Mouse (Mus musculus) neural tube, embryonic 10.5 days (tissue): ENCODE measurements around the gene Amz1.

Experiments used
- DNase-seq: peaks from one replicate; pipeline ENCODE4 v3.0.0-alpha.2; 2017; ENCODE audit warnings: low spot score; ENCODE audit errors: extremely low spot score

Gene Amz1

GRCm38 (mm10) chr5:140723822-140724221 lies at the start of gene Amz1:
TSS of gene Amz1 (plus strand) at chr5:140724127.
- no peak for DNase-seq

- no peak for DNase-seq
These were observed 48.8 kb upstream of the Amz1 start for GRCm38 (mm10) chr5:140675079-140675478.

- DNase-seq, result no peak
These were observed 48.3 kb upstream of the Amz1 start for GRCm38 (mm10) chr5:140675640-140676039.

GRCm38 (mm10) chr5:140677137-140677536 lies 46.8 kb upstream of the Amz1 start:
- no peak for DNase-seq

GRCm38 (mm10) chr5:140680051-140680450 lies 43.9 kb upstream of the Amz1 start:
- no peak for DNase-seq

- no peak for DNase-seq
These were observed 43.0 kb upstream of the Amz1 start for GRCm38 (mm10) chr5:140680950-140681349.

GRCm38 (mm10) chr5:140682113-140682512 lies 41.8 kb upstream of the Amz1 start:
- no peak for DNase-seq

GRCm38 (mm10) chr5:140684343-140685148 lies 39.4 kb upstream of the Amz1 start:
- DNase-seq, result peak; percentile 29

GRCm38 (mm10) chr5:140688434-140688833 lies 35.5 kb upstream of the Amz1 start:
- DNase-seq, result no peak

GRCm38 (mm10) chr5:140695987-140696386 lies 27.9 kb upstream of the Amz1 start:
- DNase-seq, result no peak

GRCm38 (mm10) chr5:140699776-140700175 lies 24.2 kb upstream of the Amz1 start:
- no peak for DNase-seq

- DNase-seq, result no peak
These were observed 22.3 kb upstream of the Amz1 start for GRCm38 (mm10) chr5:140701661-140702060.

- peak; percentile 97 for DNase-seq
These were observed 21.8 kb upstream of the Amz1 start, which contains the start of gene Iqce for GRCm38 (mm10) chr5:140702103-140702513. TSS of gene Iqce (minus strand) at chr5:140702378.

- peak; percentile 18 for DNase-seq
These were observed 21.2 kb upstream of the Amz1 start for GRCm38 (mm10) chr5:140702618-140703175.

GRCm38 (mm10) chr5:140703480-140704377 lies 20.2 kb upstream of the Amz1 start:
- peak; percentile 27 for DNase-seq

- peak; percentile 99 for DNase-seq
These were observed 19.3 kb upstream of the Amz1 start, which contains the start of gene Brat1 for GRCm38 (mm10) chr5:140704378-140705251. TSS of gene Brat1 (plus strand) at chr5:140705011.

- no peak for DNase-seq
These were observed 18.3 kb upstream of the Amz1 start for GRCm38 (mm10) chr5:140705501-140706171.

GRCm38 (mm10) chr5:140710315-140710714 lies 13.6 kb upstream of the Amz1 start:
- no peak for DNase-seq

- no peak for DNase-seq
These were observed 12.9 kb upstream of the Amz1 start for GRCm38 (mm10) chr5:140711040-140711439.

- DNase-seq, result no peak
These were observed 3.2 kb upstream of the Amz1 start for GRCm38 (mm10) chr5:140720773-140721172.
